Mouse (Mus musculus) mature B cell (primary cell): ENCODE data around the gene Col12a1.

Source experiments
- in situ Hi-C: fragments of 300-500 bp; cut with MboI; formaldehyde crosslinking; loops from 2 replicates; pipeline ENCODE4 v1.14.3; 2019

The Col12a1 gene

GRCm38 (mm10) chr9:79605722-79606121 is 112.9 kb downstream of the Col12a1 start:
- in situ Hi-C loops, result no loop called here

GRCm38 (mm10) chr9:79604546-79604945 is 114.1 kb downstream of the Col12a1 start:
- in situ Hi-C loops, result no loop called here

GRCm38 (mm10) chr9:79603448-79603847 is 115.2 kb downstream of the Col12a1 start:
- in situ Hi-C loops, result no loop called here

GRCm38 (mm10) chr9:79600237-79600570 is 118.4 kb downstream of the Col12a1 start:
- in situ Hi-C loops, result no loop called here

- in situ Hi-C loops, result no loop called here
These were observed 119.0 kb downstream of the Col12a1 start for GRCm38 (mm10) chr9:79599395-79600236.

- in situ Hi-C loops, result no loop called here
These were observed 120.1 kb downstream of the Col12a1 start for GRCm38 (mm10) chr9:79598578-79598977.

GRCm38 (mm10) chr9:79586415-79587195 is 132.0 kb downstream of the Col12a1 start:
- in situ Hi-C loops, result no loop called here

GRCm38 (mm10) chr9:79566838-79567237 is 151.8 kb downstream of the Col12a1 start:
- in situ Hi-C loops, result no loop called here

GRCm38 (mm10) chr9:79553297-79553696 is 165.3 kb downstream of the Col12a1 start:
- in situ Hi-C loops, result no loop called here
